Mouse (Mus musculus): ENCODE results near the gene Gm20696. TPM values are rescaled to one million over a fixed set of nuclear protein-coding genes. Genes with fewer than 3 reads are reported as not detected.

The Gm20696 gene
- total and polyA plus RNA-seq, 2 experiments from 2014 or later: 2.5 to 3.6 TPM

DNA sequence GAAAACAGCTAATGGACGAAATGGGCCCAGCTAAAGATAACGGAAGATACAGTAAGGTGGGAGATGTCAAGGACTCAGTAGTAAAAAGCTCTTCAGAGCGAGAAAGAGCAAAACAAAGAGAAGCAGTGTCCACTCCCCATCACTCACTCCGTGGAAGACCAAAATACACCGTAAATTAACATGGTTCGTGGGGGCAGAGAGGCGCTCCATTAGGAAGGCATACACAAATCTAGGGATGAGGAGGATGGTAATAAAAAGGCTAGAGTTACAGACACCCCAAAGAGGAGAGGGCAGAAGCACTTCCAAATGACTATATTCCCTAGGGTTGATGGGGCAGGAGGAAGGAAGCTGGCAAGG, 390.3 kb downstream of the Gm20696 start:
- ATAC-seq (no peak), DNase-seq (ENCODE audit: low spot score) (no peak)
- H3K9me3 ChIP-seq (ENCODE audit: low read length): no peaks in the 10 kb centered on the region
- H3K9ac ChIP-seq (replicated peaks; ENCODE audit: low read length): no peak overlapping the region
- no peak overlapping the region for H3K4me2 ChIP-seq (ENCODE audit: low read depth, low read length)
- no peaks in the 10 kb centered on the region for H3K4me1 ChIP-seq (ENCODE audit: insufficient read depth, low read length)
- no peak overlapping the region for H3K27ac ChIP-seq
- H3K4me3 ChIP-seq (ENCODE audit: low read length): no peak overlapping the region
- WGBS: 78% methylated on average over 7 of the region's 7 CpGs
- H3K27me3 ChIP-seq (ENCODE audit: insufficient read depth, low read length): no peaks in the 10 kb centered on the region
- H3K36me3 ChIP-seq (ENCODE audit: insufficient read depth, low read length): no peaks in the 10 kb centered on the region
- TF ChIP-seq CTCF (IDR thresholded peaks at IDR 0.05; ENCODE audit: low read depth): no peak

GRCm38 (mm10) chr6:99275381-99276296, 391.0 kb downstream of the Gm20696 start:
- no peak for TF ChIP-seq CTCF (IDR thresholded peaks at IDR 0.05; ENCODE audit: low read depth)
- Histone ChIP-seq H3K27ac (no peak overlapping the region), H3K4me1 (ENCODE audit: insufficient read depth, low read length) (0 out of 2 replicates have a peak, but pooled peaks cover 3% of the 10 kb centered on the region), H3K9me3 (ENCODE audit: low read length) (no peaks in the 10 kb centered on the region), H3K4me3 (ENCODE audit: low read length) (no peak overlapping the region), H3K4me2 (ENCODE audit: low read depth, low read length) (no peak overlapping the region), H3K9ac (replicated peaks; ENCODE audit: low read length) (no peak overlapping the region), H3K27me3 (ENCODE audit: insufficient read depth, low read length) (no peaks in the 10 kb centered on the region), H3K36me3 (ENCODE audit: insufficient read depth, low read length) (no peaks in the 10 kb centered on the region)
- DNase-seq (ENCODE audit: low spot score) (no peak), ATAC-seq (no peak)
- 71% methylated on average over 21 of the region's 21 CpGs for WGBS

- Histone ChIP-seq H3K9ac (replicated peaks; ENCODE audit: low read length) (no peak overlapping the region), H3K36me3 (ENCODE audit: insufficient read depth, low read length) (no peaks in the 10 kb centered on the region), H3K4me3 (ENCODE audit: low read length) (no peak overlapping the region), H3K4me1 (ENCODE audit: insufficient read depth, low read length) (0 out of 2 replicates have a peak, but pooled peaks cover 3% of the 10 kb centered on the region), H3K27me3 (ENCODE audit: insufficient read depth, low read length) (no peaks in the 10 kb centered on the region), H3K4me2 (ENCODE audit: low read depth, low read length) (no peak overlapping the region), H3K9me3 (ENCODE audit: low read length) (no peaks in the 10 kb centered on the region), H3K27ac (no peak overlapping the region)
- ATAC-seq (no peak), DNase-seq (ENCODE audit: low spot score) (no peak)
- 93% methylated on average over 5 of the region's 5 CpGs for WGBS
- TF ChIP-seq CTCF (IDR thresholded peaks at IDR 0.05; ENCODE audit: low read depth): no peak
Measured at GRCm38 (mm10) chr6:99274667-99275066, 391.9 kb downstream of the Gm20696 start.

DNA sequence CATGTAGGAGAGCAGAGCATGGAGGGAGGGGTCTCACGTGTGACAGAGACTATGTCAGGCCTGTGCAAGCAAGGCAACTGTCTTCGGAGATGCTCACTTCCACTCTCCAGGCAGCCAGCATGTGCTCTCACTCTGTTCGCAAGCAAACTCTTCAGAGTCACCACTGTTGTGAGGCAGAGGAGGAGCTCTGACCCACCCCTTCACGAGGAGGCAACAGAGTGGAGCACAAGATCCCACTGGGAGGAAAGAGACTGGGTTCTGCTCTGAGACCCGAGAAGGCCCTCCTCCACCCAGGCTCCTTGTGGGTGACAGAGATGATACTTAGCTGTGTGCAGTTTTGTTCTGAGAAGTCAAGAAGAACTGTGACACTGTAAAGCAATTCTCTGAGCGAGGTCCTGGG, 392.4 kb downstream of the Gm20696 start:
- H3K4me3 ChIP-seq (ENCODE audit: low read length): no peak overlapping the region
- H3K27ac ChIP-seq: no peak overlapping the region
- ATAC-seq (no peak), DNase-seq (ENCODE audit: low spot score) (no peak)
- no peaks in the 10 kb centered on the region for H3K9me3 ChIP-seq (ENCODE audit: low read length)
- no peak overlapping the region for H3K4me2 ChIP-seq (ENCODE audit: low read depth, low read length)
- no peaks in the 10 kb centered on the region for H3K36me3 ChIP-seq (ENCODE audit: insufficient read depth, low read length)
- TF ChIP-seq CTCF (IDR thresholded peaks at IDR 0.05; ENCODE audit: low read depth): no peak
- no peak overlapping the region for H3K9ac ChIP-seq (replicated peaks; ENCODE audit: low read length)
- no peaks in the 10 kb centered on the region for H3K27me3 ChIP-seq (ENCODE audit: insufficient read depth, low read length)
- 0 out of 2 replicates have a peak, but pooled peaks cover 3% of the 10 kb centered on the region for H3K4me1 ChIP-seq (ENCODE audit: insufficient read depth, low read length)
- 84% methylated on average over 6 of the region's 6 CpGs for WGBS

DNA sequence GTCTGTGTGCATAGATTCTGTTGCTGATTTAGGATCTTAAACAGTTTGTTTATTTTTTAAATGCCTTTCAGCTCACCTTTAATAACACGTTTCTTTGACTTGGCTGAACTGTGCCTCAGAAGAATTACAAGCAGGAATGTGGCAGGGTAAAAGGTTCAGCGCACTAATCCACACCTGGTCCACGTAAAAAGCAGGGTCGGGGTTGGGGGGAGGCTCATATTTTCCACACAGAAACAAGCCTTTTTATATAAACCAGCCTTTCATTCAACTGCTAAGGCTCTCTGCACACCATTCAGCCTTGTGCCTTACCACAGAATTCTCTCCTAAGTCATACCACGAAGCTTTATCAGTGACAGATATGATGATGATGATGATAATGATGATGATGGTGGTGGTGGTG, 393.4 kb downstream of the Gm20696 start:
- Histone ChIP-seq H3K27ac (no peak overlapping the region), H3K4me2 (ENCODE audit: low read depth, low read length) (no peak overlapping the region), H3K4me3 (ENCODE audit: low read length) (no peak overlapping the region), H3K36me3 (ENCODE audit: insufficient read depth, low read length) (no peaks in the 10 kb centered on the region), H3K9ac (replicated peaks; ENCODE audit: low read length) (no peak overlapping the region), H3K27me3 (ENCODE audit: insufficient read depth, low read length) (no peaks in the 10 kb centered on the region), H3K4me1 (ENCODE audit: insufficient read depth, low read length) (peaks cover 4% of the 10 kb centered on the region; the same call in 1 of the 2 replicates), H3K9me3 (ENCODE audit: low read length) (no peaks in the 10 kb centered on the region)
- ATAC-seq: no peak
- 80% methylated on average over 5 of the region's 5 CpGs for WGBS
- DNase-seq (ENCODE audit: low spot score): no peak
- no peak for TF ChIP-seq CTCF (IDR thresholded peaks at IDR 0.05; ENCODE audit: low read depth)

- TF ChIP-seq CTCF (IDR thresholded peaks at IDR 0.05; ENCODE audit: low read depth): no peak
- no peak overlapping the region for H3K9ac ChIP-seq (replicated peaks; ENCODE audit: low read length)
- H3K4me3 ChIP-seq (ENCODE audit: low read length): no peak overlapping the region
- H3K36me3 ChIP-seq (ENCODE audit: insufficient read depth, low read length): no peaks in the 10 kb centered on the region
- 78% methylated on average over 3 of the region's 3 CpGs for WGBS
- peaks cover 6% of the 10 kb centered on the region; the same call in 1 of the 2 replicates for H3K4me1 ChIP-seq (ENCODE audit: insufficient read depth, low read length)
- no peak overlapping the region for H3K4me2 ChIP-seq (ENCODE audit: low read depth, low read length)
- H3K9me3 ChIP-seq (ENCODE audit: low read length): no peaks in the 10 kb centered on the region
- no peak for DNase-seq (ENCODE audit: low spot score)
- no peak for ATAC-seq
- H3K27me3 ChIP-seq (ENCODE audit: insufficient read depth, low read length): no peaks in the 10 kb centered on the region
- no peak overlapping the region for H3K27ac ChIP-seq
Measured at GRCm38 (mm10) chr6:99272174-99272573, 394.4 kb downstream of the Gm20696 start.

GRCm38 (mm10) chr6:99271741-99272140, 394.9 kb downstream of the Gm20696 start:
- Histone ChIP-seq H3K4me1 (ENCODE audit: insufficient read depth, low read length) (peaks cover 6% of the 10 kb centered on the region; the same call in 1 of the 2 replicates), H3K4me2 (ENCODE audit: low read depth, low read length) (no peak overlapping the region), H3K36me3 (ENCODE audit: insufficient read depth, low read length) (no peaks in the 10 kb centered on the region), H3K9me3 (ENCODE audit: low read length) (no peaks in the 10 kb centered on the region), H3K9ac (replicated peaks; ENCODE audit: low read length) (no peak overlapping the region), H3K27ac (no peak overlapping the region), H3K4me3 (ENCODE audit: low read length) (no peak overlapping the region), H3K27me3 (ENCODE audit: insufficient read depth, low read length) (no peaks in the 10 kb centered on the region)
- TF ChIP-seq CTCF (IDR thresholded peaks at IDR 0.05; ENCODE audit: low read depth): no peak
- no peak for ATAC-seq
- no peak for DNase-seq (ENCODE audit: low spot score)
- 83% methylated on average over 7 of the region's 7 CpGs for WGBS

Data from hindbrain, postnatal 0 days (tissue).